Mouse (Mus musculus): Measurements from ENCODE around the gene Nectin2. TPM values are rescaled to one million over a fixed set of nuclear protein-coding genes. Genes with fewer than 3 reads are reported as not detected.
A peak's percentile ranks its signal among the peaks of the same experiment; 100 is the strongest.

Nectin2 gene
- polyA plus RNA-seq, 1 experiment from 2014 or later = 112 TPM

DNA sequence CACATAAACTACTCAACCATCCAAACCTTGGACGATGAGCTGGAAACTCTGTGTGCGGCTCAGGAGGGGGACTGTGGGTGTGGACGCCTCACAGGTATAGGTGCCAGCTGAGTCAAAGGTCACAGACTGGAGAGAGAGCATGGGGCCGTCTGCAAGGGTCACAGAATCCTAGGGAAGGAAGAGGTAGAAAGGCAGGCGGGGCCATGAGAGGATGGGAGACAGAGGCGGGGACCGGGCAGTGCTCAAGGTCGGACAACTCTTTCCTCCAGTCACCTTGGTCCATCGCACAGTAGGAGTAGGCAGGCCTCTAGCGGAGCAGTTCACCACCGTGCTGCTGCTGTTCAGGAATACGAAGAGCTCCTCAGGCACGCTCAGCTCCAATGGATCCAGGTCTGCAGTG, 9.7 kb upstream of the Nectin2 start:
- no peaks in the 10 kb centered on the region for H3K27me3 ChIP-seq (ENCODE audit: insufficient read depth, low read length)
- H3K9ac ChIP-seq (ENCODE audit: low read depth, low read length) = no peak overlapping the region
- no peak for TF ChIP-seq CTCF (IDR thresholded peaks at IDR 0.05; ENCODE audit: low read depth)
- no peaks in the 10 kb centered on the region for H3K4me1 ChIP-seq (replicated peaks; ENCODE audit: insufficient read depth, low read length)
- 71% methylated on average over 13 of the region's 13 CpGs for whole genome bisulfite sequencing
- peaks cover 38% of the 10 kb centered on the region for H3K36me3 ChIP-seq (ENCODE audit: insufficient read depth, low read length)
- H3K4me3 ChIP-seq (replicated peaks; ENCODE audit: low read depth, low read length) = no peak overlapping the region
- H3K27ac ChIP-seq = no peak overlapping the region
- no peaks in the 10 kb centered on the region for H3K9me3 ChIP-seq (replicated peaks; ENCODE audit: low read length)
- ATAC-seq (replicated peaks; ENCODE audit: low FRiP score, low read depth) (no peak), DNase-seq (ENCODE audit: low spot score) (no peak)
- H3K4me2 ChIP-seq (ENCODE audit: low read length) = no peak overlapping the region

DNA sequence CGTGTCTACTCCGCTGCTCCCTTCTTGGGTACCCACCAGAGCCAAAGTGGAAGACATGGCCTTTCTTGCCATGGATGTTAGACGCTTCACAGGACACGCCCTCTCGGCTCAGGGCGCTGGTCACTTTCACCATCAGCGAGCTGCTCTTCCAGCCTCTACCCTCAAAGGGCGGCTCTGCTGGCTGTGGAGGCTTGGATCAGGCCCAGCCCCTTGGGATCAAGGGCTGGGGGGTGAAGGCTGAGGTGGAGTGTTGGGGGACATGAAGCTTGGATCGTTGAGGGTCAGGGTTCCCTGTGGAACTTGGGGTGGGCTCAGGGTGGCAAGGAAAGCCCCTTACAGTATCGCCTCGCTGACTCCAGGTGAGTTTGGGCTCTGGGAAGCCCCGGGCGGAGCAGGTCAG, 8.3 kb upstream of the Nectin2 start:
- DNase-seq (ENCODE audit: low spot score) = no peak

DNA sequence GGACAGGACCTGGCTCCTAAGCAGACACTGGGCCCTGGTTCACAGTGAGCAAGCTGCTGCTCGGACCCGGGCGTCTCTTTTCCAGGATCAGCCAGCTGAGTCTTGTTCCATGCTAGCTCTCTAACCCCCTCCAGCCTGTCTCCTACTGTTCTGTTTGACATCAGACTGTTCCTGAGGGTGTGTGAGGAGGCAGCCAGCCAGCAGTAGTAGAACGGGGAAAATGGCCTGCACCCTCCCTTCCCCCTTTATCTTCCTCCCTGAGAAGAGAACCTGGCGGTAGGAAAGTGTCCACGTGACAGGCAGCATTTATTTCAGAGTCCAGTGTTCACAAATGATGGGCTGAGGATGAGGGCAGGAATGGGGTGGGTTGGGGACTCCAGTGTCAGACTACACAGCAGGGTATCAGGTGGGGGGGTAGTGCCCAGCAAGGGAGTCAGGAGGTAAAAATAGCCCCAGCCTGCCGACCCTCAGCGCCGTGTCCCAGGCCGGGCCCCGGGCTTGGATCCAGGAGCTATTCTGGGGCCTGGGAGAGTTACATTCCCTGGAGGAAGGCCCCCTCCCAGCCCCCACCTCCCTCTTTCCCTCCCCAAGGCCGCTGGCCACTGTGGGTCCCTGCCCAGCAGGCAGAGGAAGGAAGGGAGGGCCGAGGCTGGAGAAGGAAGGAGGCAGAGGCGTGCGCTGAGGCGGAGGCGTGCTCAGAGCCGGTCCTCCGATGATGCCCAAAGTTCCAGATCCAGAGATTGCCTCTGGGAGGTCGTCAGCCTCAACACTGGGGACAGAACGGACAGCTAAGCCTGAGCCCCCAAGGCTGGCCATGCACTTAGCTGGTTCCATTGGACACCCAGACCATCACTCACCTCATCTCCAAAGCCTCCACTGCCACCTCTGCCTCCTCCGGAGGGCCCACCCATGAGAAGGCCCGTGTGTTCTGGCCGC, 5.8 kb upstream of the Nectin2 start:
- TF ChIP-seq CTCF (IDR thresholded peaks at IDR 0.05; ENCODE audit: low read depth) = no peak
- Histone ChIP-seq H3K4me3 (replicated peaks; ENCODE audit: low read depth, low read length) (no peak overlapping the region), H3K27ac (peak overlapping the region; percentile 83), H3K9ac (ENCODE audit: low read depth, low read length) (peak overlapping the region; percentile 31; the same call in 1 of the 2 replicates), H3K27me3 (ENCODE audit: insufficient read depth, low read length) (no peaks in the 10 kb centered on the region), H3K36me3 (ENCODE audit: insufficient read depth, low read length) (peaks cover 25% of the 10 kb centered on the region), H3K9me3 (replicated peaks; ENCODE audit: low read length) (no peaks in the 10 kb centered on the region), H3K4me2 (ENCODE audit: low read length) (peak overlapping the region; percentile 35), H3K4me1 (replicated peaks; ENCODE audit: insufficient read depth, low read length) (no peaks in the 10 kb centered on the region; the same call in 1 of the 2 replicates)
- DNase-seq (ENCODE audit: low spot score) (peak; percentile 71), ATAC-seq (replicated peaks; ENCODE audit: low FRiP score, low read depth) (peak; percentile 37)
- WGBS = 41% methylated on average over 24 of the region's 24 CpGs

More for the DNA sequence above, 8.3 kb upstream of the Nectin2 start:
- no peak overlapping the region for H3K9ac ChIP-seq (ENCODE audit: low read depth, low read length)
- H3K27me3 ChIP-seq (ENCODE audit: insufficient read depth, low read length) = no peaks in the 10 kb centered on the region
- H3K9me3 ChIP-seq (replicated peaks; ENCODE audit: low read length) = no peaks in the 10 kb centered on the region
- H3K4me1 ChIP-seq (replicated peaks; ENCODE audit: insufficient read depth, low read length) = no peaks in the 10 kb centered on the region
- no peak for ATAC-seq (replicated peaks; ENCODE audit: low FRiP score, low read depth)
- WGBS = 92% methylated on average over 13 of the region's 13 CpGs
- no peak overlapping the region for H3K4me3 ChIP-seq (replicated peaks; ENCODE audit: low read depth, low read length)
- peaks cover 27% of the 10 kb centered on the region for H3K36me3 ChIP-seq (ENCODE audit: insufficient read depth, low read length)
- no peak overlapping the region for H3K27ac ChIP-seq
- TF ChIP-seq CTCF (IDR thresholded peaks at IDR 0.05; ENCODE audit: low read depth) = no peak
- H3K4me2 ChIP-seq (ENCODE audit: low read length) = no peak overlapping the region

DNA sequence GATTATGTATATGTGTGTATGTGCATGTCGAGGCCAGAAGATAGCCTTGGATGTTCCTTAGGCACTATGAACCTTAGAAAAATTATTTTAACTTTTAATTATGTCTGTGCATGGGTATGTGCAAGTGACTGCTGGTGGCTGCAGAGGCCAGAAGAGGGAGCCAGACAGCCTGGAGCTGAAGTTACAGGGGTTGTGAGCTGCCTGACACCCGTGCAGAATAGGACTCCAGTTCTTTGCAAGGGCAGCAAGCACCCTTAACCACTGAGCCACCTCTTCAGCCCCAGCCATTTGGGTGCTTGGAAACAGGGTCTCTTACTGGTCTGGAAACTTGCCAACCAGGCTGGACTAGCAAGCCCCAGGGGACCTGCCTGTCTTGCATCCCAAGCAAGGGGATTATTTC, 4.7 kb upstream of the Nectin2 start:
- Histone ChIP-seq H3K4me3 (replicated peaks; ENCODE audit: low read depth, low read length) (no peak overlapping the region), H3K27ac (peak overlapping the region; percentile 83), H3K4me1 (replicated peaks; ENCODE audit: insufficient read depth, low read length) (peaks cover 4% of the 10 kb centered on the region; the same call in 1 of the 2 replicates), H3K27me3 (ENCODE audit: insufficient read depth, low read length) (no peaks in the 10 kb centered on the region), H3K36me3 (ENCODE audit: insufficient read depth, low read length) (peaks cover 22% of the 10 kb centered on the region), H3K9me3 (replicated peaks; ENCODE audit: low read length) (no peaks in the 10 kb centered on the region), H3K4me2 (ENCODE audit: low read length) (no peak overlapping the region), H3K9ac (ENCODE audit: low read depth, low read length) (no peak overlapping the region)
- no peak for DNase-seq (ENCODE audit: low spot score)
- ATAC-seq (replicated peaks; ENCODE audit: low FRiP score, low read depth) = no peak
- 89% methylated on average over 2 of the region's 2 CpGs for WGBS
- peak; percentile 53 for TF ChIP-seq CTCF (IDR thresholded peaks at IDR 0.05; ENCODE audit: low read depth)

DNA sequence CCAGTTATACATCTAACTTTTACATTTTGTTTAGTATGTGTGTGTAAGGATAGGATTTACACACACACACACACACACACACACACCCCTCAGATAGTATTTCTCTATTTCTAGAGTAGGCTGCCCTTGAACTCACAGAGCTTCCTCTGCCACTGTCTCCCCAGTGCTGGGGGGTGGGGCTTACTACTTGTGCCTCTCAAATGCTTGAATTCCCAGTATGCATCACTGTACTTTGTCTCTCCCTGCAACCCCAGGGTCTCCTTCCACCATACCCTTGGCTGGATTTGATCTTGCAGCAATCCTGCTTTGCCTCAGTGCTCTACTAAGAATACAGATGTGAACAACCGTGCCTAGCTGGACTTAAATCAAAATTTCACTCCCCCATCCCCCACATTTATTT, 3.8 kb upstream of the Nectin2 start:
- Histone ChIP-seq H3K36me3 (ENCODE audit: insufficient read depth, low read length) (peaks cover 13% of the 10 kb centered on the region), H3K4me2 (ENCODE audit: low read length) (no peak overlapping the region), H3K9me3 (replicated peaks; ENCODE audit: low read length) (no peaks in the 10 kb centered on the region), H3K9ac (ENCODE audit: low read depth, low read length) (no peak overlapping the region), H3K4me1 (replicated peaks; ENCODE audit: insufficient read depth, low read length) (peaks cover 4% of the 10 kb centered on the region; the same call in 1 of the 2 replicates), H3K4me3 (replicated peaks; ENCODE audit: low read depth, low read length) (no peak overlapping the region), H3K27me3 (ENCODE audit: insufficient read depth, low read length) (no peaks in the 10 kb centered on the region), H3K27ac (peak overlapping the region; percentile 26)
- WGBS = 60% methylated on average over 1 of the region's 1 CpGs
- TF ChIP-seq CTCF (IDR thresholded peaks at IDR 0.05; ENCODE audit: low read depth) = no peak
- ATAC-seq (replicated peaks; ENCODE audit: low FRiP score, low read depth) (no peak), DNase-seq (ENCODE audit: low spot score) (no peak)

DNA sequence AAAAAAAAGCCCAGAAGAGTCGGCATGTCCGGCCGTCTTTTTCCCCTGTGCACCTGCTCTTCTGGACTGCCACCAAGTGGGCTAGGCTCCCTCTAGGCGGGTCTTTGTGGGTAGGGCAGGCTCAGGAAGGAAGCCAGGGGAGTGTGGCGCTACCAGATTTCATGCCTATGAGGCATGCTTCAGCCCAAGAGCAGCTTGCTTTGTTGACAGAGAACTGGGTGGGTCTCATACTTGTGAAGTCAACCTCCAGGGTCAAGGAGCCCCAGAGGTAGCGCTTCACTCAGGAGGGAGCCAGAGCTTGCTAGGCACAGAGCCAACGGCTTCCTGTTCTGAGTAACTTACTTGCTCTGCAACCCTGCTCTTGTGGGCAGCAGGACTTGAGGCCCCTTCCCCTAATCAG, 3.3 kb upstream of the Nectin2 start:
- DNase-seq (ENCODE audit: low spot score) = no peak
- no peaks in the 10 kb centered on the region for H3K9me3 ChIP-seq (replicated peaks; ENCODE audit: low read length)
- H3K4me1 ChIP-seq (replicated peaks; ENCODE audit: insufficient read depth, low read length) = peaks cover 4% of the 10 kb centered on the region; the same call in 1 of the 2 replicates
- no peak overlapping the region for H3K4me2 ChIP-seq (ENCODE audit: low read length)
- no peak overlapping the region for H3K9ac ChIP-seq (ENCODE audit: low read depth, low read length)
- no peaks in the 10 kb centered on the region for H3K27me3 ChIP-seq (ENCODE audit: insufficient read depth, low read length)
- no peak overlapping the region for H3K4me3 ChIP-seq (replicated peaks; ENCODE audit: low read depth, low read length)
- peaks cover 9% of the 10 kb centered on the region for H3K36me3 ChIP-seq (ENCODE audit: insufficient read depth, low read length)
- peak overlapping the region; percentile 26 for H3K27ac ChIP-seq
- no peak for ATAC-seq (replicated peaks; ENCODE audit: low FRiP score, low read depth)
- no peak for TF ChIP-seq CTCF (IDR thresholded peaks at IDR 0.05; ENCODE audit: low read depth)
- WGBS = 59% methylated on average over 7 of the region's 7 CpGs
